Mouse (Mus musculus): ENCODE measurements around the gene Dut.

- TF ChIP-seq CTCF (IDR thresholded peaks at IDR 0.05; ENCODE audit: borderline replicate concordance, extremely low read depth, insufficient read depth, insufficient read length) (no peak), POLR2A (IDR thresholded peaks at IDR 0.05; ENCODE audit: borderline replicate concordance, extremely low read depth, insufficient read depth, insufficient read length, poor library complexity, severe bottlenecking) (no peak)
Measured at GRCm38 (mm10) chr2:125293969-125294491, 47.0 kb downstream of the Dut start.
